Mouse (Mus musculus) spleen, adult 2 months (tissue): ENCODE measurements around the gene Ugt1a8. TPM values are rescaled to one million over a fixed set of nuclear protein-coding genes. Genes with fewer than 3 reads are reported as not detected.

Experiments used
- DNase-seq, 2 experiments: peaks; one replicate each; pipeline versions ENCODE4 v3.0.0 to v3.0.0-alpha.2; 2012 to 2021; ENCODE audit warnings: low spot score in 2 of 2, low read depth in 1 of 2
- H3K27ac ChIP-seq: fragments of 200-500 bp; 2 replicates; pipeline ENCODE4 v1.5.1; 2012; ENCODE audit warnings: low read length, inconsistent platforms; ENCODE audit not compliant: insufficient read depth
- H3K27me3 ChIP-seq: fragments of 200-500 bp; 2 replicates; pipeline ENCODE4 v1.6.1; 2012; ENCODE audit warnings: mild to moderate bottlenecking, moderate library complexity, low read length, inconsistent platforms; ENCODE audit not compliant: control insufficient read depth, insufficient read depth
- H3K36me3 ChIP-seq: fragments of 200-500 bp; 2 replicates; pipeline ENCODE4 v1.6.1; 2012; ENCODE audit warnings: mild to moderate bottlenecking, low read length, inconsistent platforms; ENCODE audit not compliant: control insufficient read depth, insufficient read depth
- H3K4me1 ChIP-seq: fragments of 200-500 bp; 2 replicates; pipeline ENCODE4 v1.6.1; 2011; ENCODE audit warnings: inconsistent platforms; ENCODE audit not compliant: control insufficient read depth, insufficient read depth, insufficient read length
- H3K4me3 ChIP-seq: fragments of 200-500 bp; 2 replicates; pipeline ENCODE4 v1.5.1; 2011; ENCODE audit warnings: mild to moderate bottlenecking, inconsistent platforms; ENCODE audit not compliant: insufficient read depth, insufficient read length; ENCODE audit errors: extremely low read depth
- CTCF ChIP-seq: fragments of 200-500 bp; IDR thresholded peaks from 2 replicates; pipeline ENCODE4 v1.5.1; 2011; ENCODE audit warnings: mild to moderate bottlenecking, inconsistent platforms; ENCODE audit not compliant: insufficient read depth, insufficient read length, insufficient replicate concordance; ENCODE audit errors: extremely low read depth
- POLR2A ChIP-seq: fragments of 200-500 bp; IDR thresholded peaks from 2 replicates; pipeline ENCODE4 v1.6.1; 2011; ENCODE audit warnings: low read depth, low read length, inconsistent platforms
- WGBS: fragments of 180-500 bp; shearing (Covaris S2); methylation state at CpG from one replicate; pipeline ENCODE4 v1.1.7; 2018; 5-methylcytosine and 5-hydroxymethylcytosine counted together
- polyA plus RNA-seq: library from polyadenylated mRNA; depleted of rRNA; stranded (reverse); fragments of >200 nt; gene quantifications from 2 replicates; pipeline ENCODE4 v1.2.3, GENCODE M21; 2012

The Ugt1a8 gene
- polyA plus RNA-seq, 1 experiment: not detected

- H3K27me3 ChIP-seq: no peaks in the 10 kb centered on the region
- WGBS: 96% methylated on average over 5 of the region's 5 CpGs
- H3K27ac ChIP-seq: no peak overlapping the region
- DNase-seq: no peak
- TF ChIP-seq CTCF (no peak), POLR2A (no peak)
- H3K4me1 ChIP-seq: no peaks in the 10 kb centered on the region
- H3K4me3 ChIP-seq: no peak overlapping the region
- H3K36me3 ChIP-seq: no peaks in the 10 kb centered on the region
Measured at GRCm38 (mm10) chr1:88186325-88186935, 98.8 kb downstream of the Ugt1a8 start.

GRCm38 (mm10) chr1:88192136-88192535, 104.5 kb downstream of the Ugt1a8 start:
- DNase-seq: no peak

DNA sequence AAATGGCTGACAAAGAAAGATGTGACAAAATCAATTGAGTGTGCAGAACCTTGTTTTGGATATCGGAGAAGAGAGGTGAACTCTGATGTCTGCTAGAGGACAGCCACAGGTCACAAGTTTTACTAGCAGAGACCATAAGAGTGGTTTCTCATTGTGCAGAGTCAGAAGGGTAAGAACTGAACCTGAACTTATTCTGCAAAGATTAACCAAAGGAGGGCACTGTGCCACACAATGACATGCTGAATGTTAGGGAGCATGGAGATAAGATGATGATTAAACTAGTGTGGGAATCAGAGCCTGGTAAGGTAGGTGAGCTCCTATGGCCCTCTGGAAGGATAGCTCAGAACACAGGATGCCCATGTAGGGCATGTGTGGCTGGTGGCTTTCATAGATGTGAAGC, 108.1 kb downstream of the Ugt1a8 start:
- no peak for TF ChIP-seq POLR2A
- TF ChIP-seq CTCF: no peak
- no peaks in the 10 kb centered on the region for H3K36me3 ChIP-seq
- H3K4me1 ChIP-seq: no peaks in the 10 kb centered on the region
- no peak overlapping the region for H3K4me3 ChIP-seq
- no peak overlapping the region for H3K27ac ChIP-seq
- 89% methylated on average over 1 of the region's 1 CpGs for WGBS
- DNase-seq: no peak
- no peaks in the 10 kb centered on the region for H3K27me3 ChIP-seq

More at GRCm38 (mm10) chr1:88192136-88192535, 104.5 kb downstream of the Ugt1a8 start:
- no peak for TF ChIP-seq POLR2A
- TF ChIP-seq CTCF: no peak
- WGBS: 86% methylated on average over 3 of the region's 3 CpGs
- Histone ChIP-seq H3K36me3 (no peaks in the 10 kb centered on the region), H3K27ac (no peak overlapping the region), H3K4me1 (no peaks in the 10 kb centered on the region), H3K27me3 (no peaks in the 10 kb centered on the region), H3K4me3 (no peak overlapping the region)

DNA sequence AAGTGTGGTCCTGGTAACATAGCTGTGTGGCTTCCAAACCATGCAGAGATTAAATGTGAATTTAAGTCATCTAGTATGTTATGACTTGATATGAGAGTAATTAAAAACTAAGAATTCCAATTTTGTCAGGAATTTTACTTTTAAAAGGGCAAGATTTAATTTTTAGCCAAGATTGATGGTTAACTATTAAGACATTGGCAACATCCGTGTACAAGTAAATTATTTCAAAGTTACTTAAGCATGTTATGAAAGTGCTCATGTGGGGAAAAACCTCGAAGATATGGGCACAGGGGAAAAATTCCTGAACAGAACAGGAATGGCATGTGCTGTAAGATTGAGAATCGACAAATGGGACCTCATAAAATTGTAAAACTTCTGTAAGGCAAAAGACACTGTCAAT, 109.8 kb downstream of the Ugt1a8 start:
- no peaks in the 10 kb centered on the region for H3K4me1 ChIP-seq
- TF ChIP-seq POLR2A: no peak
- TF ChIP-seq CTCF: no peak
- H3K27me3 ChIP-seq: no peaks in the 10 kb centered on the region
- no peak overlapping the region for H3K4me3 ChIP-seq
- 81% methylated on average over 3 of the region's 3 CpGs for WGBS
- H3K36me3 ChIP-seq: no peaks in the 10 kb centered on the region
- no peak overlapping the region for H3K27ac ChIP-seq
- no peak for DNase-seq

DNA sequence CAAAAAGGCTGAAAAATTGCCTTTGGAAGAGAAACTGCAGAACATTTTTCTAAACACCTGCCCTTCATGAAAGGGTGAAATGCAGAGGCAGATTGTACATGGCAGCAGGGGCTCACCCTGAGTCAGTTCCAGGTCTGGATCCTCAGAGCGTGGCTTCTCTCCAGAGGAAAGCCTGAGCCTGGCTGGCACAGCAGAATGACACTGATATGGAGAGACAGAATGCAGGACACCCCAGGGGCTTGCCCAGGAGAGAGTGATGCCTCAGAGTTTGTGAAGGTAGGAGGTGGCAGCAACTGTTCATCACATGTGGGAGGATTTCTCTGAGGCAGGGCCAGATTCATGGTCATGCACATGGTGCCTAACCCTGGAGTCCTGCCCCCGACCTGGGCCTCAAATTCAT, 112.4 kb downstream of the Ugt1a8 start:
- TF ChIP-seq CTCF (no peak), POLR2A (no peak)
- DNase-seq: no peak
- Histone ChIP-seq H3K36me3 (no peaks in the 10 kb centered on the region), H3K27ac (no peak overlapping the region), H3K4me3 (no peak overlapping the region), H3K27me3 (no peaks in the 10 kb centered on the region), H3K4me1 (no peaks in the 10 kb centered on the region)
- WGBS: 82% methylated on average over 2 of the region's 2 CpGs

GRCm38 (mm10) chr1:88200456-88200855, 112.8 kb downstream of the Ugt1a8 start, which contains the start of gene Ugt1a2:
Gene Ugt1a2, plus strand, starts transcription at chr1:88200601.
- no peak within 1 kb of the TSS for H3K27ac ChIP-seq
- H3K27me3 ChIP-seq: no peaks in the 10 kb centered on the region
- DNase-seq: no peak
- H3K4me3 ChIP-seq: no peak within 1 kb of the TSS
- no peaks in the 10 kb centered on the region for H3K36me3 ChIP-seq
- 90% methylated on average over 7 of the region's 7 CpGs for WGBS
- H3K4me1 ChIP-seq: peaks cover 3% of the 10 kb centered on the region; the same call in 1 of the 2 replicates
- TF ChIP-seq CTCF (no peak), POLR2A (no peak)

DNA sequence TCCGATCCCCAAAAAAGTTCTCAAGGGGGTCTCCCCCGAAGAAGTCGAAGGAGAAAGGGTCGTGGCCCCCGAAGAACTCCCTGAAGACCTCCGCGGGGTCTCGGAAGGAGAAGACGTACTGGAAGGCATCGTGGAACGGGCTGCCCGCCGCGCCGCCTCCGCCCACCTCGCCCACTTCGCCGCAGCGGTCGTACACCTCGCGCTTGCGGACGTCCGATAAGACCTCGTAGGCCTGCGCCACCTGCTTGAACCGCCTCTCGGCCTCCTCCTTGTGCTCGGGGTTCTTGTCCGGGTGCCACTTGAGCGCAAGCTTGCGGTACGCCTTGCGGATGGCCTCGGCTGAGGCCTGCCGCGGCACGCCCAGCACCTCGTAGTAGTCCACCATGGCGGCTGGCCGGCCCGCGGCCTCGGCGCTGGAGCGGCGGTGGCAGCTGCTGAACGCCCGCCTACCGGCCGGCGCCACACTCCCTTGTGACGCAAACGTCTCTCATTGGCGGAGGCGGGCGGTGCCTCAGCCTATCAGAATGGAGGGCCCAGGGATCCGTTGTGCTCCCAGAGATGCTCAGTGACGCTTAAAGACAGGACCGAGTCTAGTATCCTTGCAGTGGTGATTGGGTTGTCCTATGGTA, 117.8 kb downstream of the Ugt1a8 start, which contains the start of gene Dnajb3:
Dnajb3 (minus strand) TSS at position 489 of the 629 bp plus-strand sequence.
- peaks cover 3% of the 10 kb centered on the region; the same call in 1 of the 2 replicates for H3K4me1 ChIP-seq
- peak within 1 kb of the TSS; percentile 63 for H3K4me3 ChIP-seq
- TF ChIP-seq POLR2A: no peak
- no peak for TF ChIP-seq CTCF
- H3K36me3 ChIP-seq: no peaks in the 10 kb centered on the region
- no peak within 1 kb of the TSS for H3K27ac ChIP-seq
- DNase-seq: peak; percentile 3 to 65
- H3K27me3 ChIP-seq: no peaks in the 10 kb centered on the region
- 22% methylated on average over 62 of the region's 62 CpGs for WGBS
